Comparison of ENCODE assay signal across 8 mouse cellular contexts in the genomic region with DNA sequence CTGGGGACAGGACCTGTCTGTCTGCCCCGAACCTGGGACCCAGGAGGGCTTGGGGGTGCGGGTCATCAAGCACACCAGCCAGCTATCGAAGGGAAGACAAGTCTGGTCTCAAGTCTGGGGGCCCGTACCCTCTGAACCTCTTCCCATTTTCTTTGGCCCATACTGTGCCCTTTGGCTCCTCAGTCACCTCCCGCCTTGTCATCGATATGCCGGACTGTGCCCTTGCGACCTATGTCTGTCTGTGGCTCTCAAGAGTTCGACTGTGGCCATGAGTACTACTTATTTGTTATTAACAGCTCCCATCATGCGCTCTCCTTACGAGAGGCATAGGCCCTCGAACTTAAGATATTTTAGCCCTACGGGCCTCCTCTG. TPM values are rescaled to one million over a fixed set of nuclear protein-coding genes. Genes with fewer than 3 reads are reported as not detected.
DNase-seq lines count a peak whose midpoint lies in the region; ATAC-seq and TF ChIP-seq lines count a peak whose summit lies in the region.

No protein-coding gene starts in this region.

- DNase-seq in heart, adult 18-20 months: no peak
- no peak for DNase-seq in G1E (ENCODE audit: low spot score)
- DNase-seq in hindbrain, embryonic 10.5 days (ENCODE audit: low spot score): no peak
- no peak for DNase-seq in embryo, embryonic 10.5 days (ENCODE audit: low spot score)
- no peak for DNase-seq in ovary, postnatal 10 days (ENCODE audit: low spot score)
- no peak for DNase-seq in spleen, adult 12 weeks (ENCODE audit: low spot score)

- 13% methylated on average over 13 of the region's 13 CpGs for WGBS in heart, embryonic 11.5 days (ENCODE audit: insufficient replicate concordance)
- 22% methylated on average over 13 of the region's 13 CpGs for WGBS in hindbrain, embryonic 10.5 days
- 18% methylated on average over 12 of the region's 13 CpGs for WGBS in macrophage (ENCODE audit: missing documents)

- peaks cover 4% of the 10 kb centered on the region; the same call in 1 of the 2 replicates for H3K4me1 ChIP-seq in heart, embryonic 11.5 days (ENCODE audit: control insufficient read depth, insufficient read depth, low read length)
- H3K4me1 ChIP-seq in G1E (ENCODE audit: insufficient read depth, low read depth, low read length): peaks cover 51% of the 10 kb centered on the region
- H3K4me1 ChIP-seq in hindbrain, embryonic 10.5 days (replicated peaks): peaks cover 15% of the 10 kb centered on the region

- no peaks in the 10 kb centered on the region for H3K27me3 ChIP-seq in heart, embryonic 11.5 days (ENCODE audit: control insufficient read depth, insufficient read depth, low read length)
- H3K27me3 ChIP-seq in G1E (ENCODE audit: insufficient read depth, low read length): no peaks in the 10 kb centered on the region
- no peaks in the 10 kb centered on the region for H3K27me3 ChIP-seq in hindbrain, embryonic 10.5 days (ENCODE audit: insufficient read depth, poor library complexity, severe bottlenecking)

- H3K27ac ChIP-seq in heart, embryonic 11.5 days (ENCODE audit: low read depth, low read length): no peak overlapping the region
- peak overlapping the region; percentile 87 for H3K27ac ChIP-seq in hindbrain, embryonic 10.5 days
- H3K27ac ChIP-seq in macrophage: peak overlapping the region; percentile 71

- H3K9ac ChIP-seq in heart, embryonic 11.5 days (ENCODE audit: low read depth, low read length): peak overlapping the region; percentile 78

- no peaks in the 10 kb centered on the region for H3K9me3 ChIP-seq in heart, embryonic 11.5 days (replicated peaks; ENCODE audit: control insufficient read depth, low read length)
- H3K9me3 ChIP-seq in G1E (replicated peaks): no peaks in the 10 kb centered on the region
- no peaks in the 10 kb centered on the region for H3K9me3 ChIP-seq in hindbrain, embryonic 10.5 days

- peak overlapping the region; percentile 91 for H3K4me2 ChIP-seq in heart, embryonic 11.5 days

- H3K79me2 ChIP-seq in macrophage (ENCODE audit: inconsistent target): peaks cover 48% of the 10 kb centered on the region

- no peaks in the 10 kb centered on the region for H3K36me3 ChIP-seq in heart, embryonic 11.5 days (ENCODE audit: control insufficient read depth, insufficient read depth, low read length)
- H3K36me3 ChIP-seq in G1E (replicated peaks) (peaks cover 37% of the 10 kb centered on the region), macrophage (ENCODE audit: inconsistent target) (no peaks in the 10 kb centered on the region)
- no peaks in the 10 kb centered on the region for H3K36me3 ChIP-seq in hindbrain, embryonic 10.5 days

- H3K4me3 ChIP-seq in heart, embryonic 11.5 days (ENCODE audit: low read depth, low read length): peak overlapping the region; percentile 81
- H3K4me3 ChIP-seq in G1E (ENCODE audit: low read depth, low read length) (peak overlapping the region; percentile 89), macrophage (ENCODE audit: inconsistent target) (peak overlapping the region; percentile 90)
- H3K4me3 ChIP-seq in hindbrain, embryonic 10.5 days: peak overlapping the region; percentile 63

- ATAC-seq in heart, embryonic 11.5 days (replicated peaks; ENCODE audit: insufficient number of reproducible peaks, low FRiP score, low TSS enrichment): no peak
- ATAC-seq in G1E (ENCODE audit: extremely low read depth, insufficient number of reproducible peaks, low FRiP score, poor library complexity, severe bottlenecking): no peak

- TF ChIP-seq CTCF in G1E (IDR thresholded peaks at IDR 0.05; ENCODE audit: low read depth, low read length): no peak

RNA-seq across cellular contexts. Expression of a gene that starts 0.6 kb away (rescaled TPM):
- 35.5 and 41.1 TPM in 2 replicates for polyA plus RNA-seq in heart, embryonic 11.5 days (2014; fragmentation: Nextera tagmentation; extraction: Ambion mirVana)
- total RNA-seq in heart, adult 18-20 months (2021): 10 to 100 TPM; 37.3 to 38.3 TPM
- total RNA-seq in G1E (2014; fragmentation: Nextera tagmentation) (108 and 198 TPM in 2 replicates), G1E (2017) (95.7 and 101 TPM in 2 replicates)
- polyA plus RNA-seq in G1E (2012) (123 and 147 TPM in 2 replicates), macrophage (2018) (42.1 to 61.4 TPM (median 45.7 TPM) in 3 replicates)
- 39.6 and 43.6 TPM in 2 replicates for polyA plus RNA-seq in hindbrain, embryonic 10.5 days (2016; fragmentation: Nextera tagmentation; extraction: Ambion mirVana)
- total RNA-seq in macrophage (2018; cell fraction: chromatin; rRNA removed): 10 to 100 TPM in 24 of 26 experiments, 1 to 10 TPM in 2; 7.3 to 49.7 (median 38.8) TPM
- 10 to 100 TPM; 32.8 to 58.9 (median 44.1) TPM for total RNA-seq in macrophage (2018; cell fraction: cytosol; rRNA removed)
- total RNA-seq in macrophage (2018; cell fraction: nucleus; rRNA removed): 10 to 100 TPM; 23.3 to 80.9 (median 51.6) TPM

RNA-seq across cellular contexts. Expression of a gene that starts 27.5 kb away (rescaled TPM):
- polyA plus RNA-seq in heart, embryonic 11.5 days (2014; fragmentation: Nextera tagmentation; extraction: Ambion mirVana): not detected in 2 replicates
- total RNA-seq in heart, adult 18-20 months (2021): under 1 TPM; 0.57 to 0.90 TPM
- not detected in 2 replicates for total RNA-seq in G1E (2014; fragmentation: Nextera tagmentation)
- 0.05 and 0.12 TPM in 2 replicates for total RNA-seq in G1E (2017)
- polyA plus RNA-seq in G1E (2012): not detected in 2 replicates
- not detected in 2 replicates for polyA plus RNA-seq in hindbrain, embryonic 10.5 days (2016; fragmentation: Nextera tagmentation; extraction: Ambion mirVana)
- under 1 TPM in 13 of 26 experiments, not detected in 13; 0.26 to 0.75 (median 0.34) TPM for total RNA-seq in macrophage (2018; cell fraction: chromatin; rRNA removed)
- total RNA-seq in macrophage (2018; cell fraction: cytosol; rRNA removed): under 1 TPM in 6 of 26 experiments, not detected in 20; 0.04 to 0.11 (median 0.07) TPM
- total RNA-seq in macrophage (2018; cell fraction: nucleus; rRNA removed): 1 to 10 TPM in 1 of 26 experiments, under 1 TPM in 10, not detected in 15; 0.17 to 1.2 (median 0.24) TPM
- polyA plus RNA-seq in macrophage (2018): not detected in 3 replicates

RNA-seq across cellular contexts. Expression of a gene that starts 48.6 kb away (rescaled TPM):
- polyA plus RNA-seq in heart, embryonic 11.5 days (2014; fragmentation: Nextera tagmentation; extraction: Ambion mirVana): 139 and 148 TPM in 2 replicates
- 10 to 100 TPM; 78.1 to 80.8 TPM for total RNA-seq in heart, adult 18-20 months (2021)
- 117 and 120 TPM in 2 replicates for total RNA-seq in G1E (2014; fragmentation: Nextera tagmentation)
- total RNA-seq in G1E (2017): 228 and 262 TPM in 2 replicates
- polyA plus RNA-seq in G1E (2012): 254 and 287 TPM in 2 replicates
- 215 and 232 TPM in 2 replicates for polyA plus RNA-seq in hindbrain, embryonic 10.5 days (2016; fragmentation: Nextera tagmentation; extraction: Ambion mirVana)
- total RNA-seq in macrophage (2018; cell fraction: chromatin; rRNA removed): 10 to 100 TPM; 11.1 to 60.8 (median 35.7) TPM
- total RNA-seq in macrophage (2018; cell fraction: cytosol; rRNA removed): 10 to 100 TPM; 30.5 to 51.4 (median 41.6) TPM
- 10 to 100 TPM; 15.4 to 73.7 (median 34.2) TPM for total RNA-seq in macrophage (2018; cell fraction: nucleus; rRNA removed)
- 27.4 to 82.6 TPM (median 54.2 TPM) in 3 replicates for polyA plus RNA-seq in macrophage (2018)

RNA-seq across cellular contexts. Expression of a gene that starts 48.7 kb away (rescaled TPM):
- polyA plus RNA-seq in heart, embryonic 11.5 days (2014; fragmentation: Nextera tagmentation; extraction: Ambion mirVana): 335 and 336 TPM in 2 replicates
- total RNA-seq in heart, adult 18-20 months (2021): 100 to 1,000 TPM; 277 to 319 TPM
- total RNA-seq in G1E (2014; fragmentation: Nextera tagmentation) (325 and 378 TPM in 2 replicates), G1E (2017) (432 and 434 TPM in 2 replicates)
- polyA plus RNA-seq in G1E (2012) (465 and 565 TPM in 2 replicates), macrophage (2018) (84.2 to 177 TPM (median 93.5 TPM) in 3 replicates)
- polyA plus RNA-seq in hindbrain, embryonic 10.5 days (2016; fragmentation: Nextera tagmentation; extraction: Ambion mirVana): 410 and 445 TPM in 2 replicates
- total RNA-seq in macrophage (2018; cell fraction: chromatin; rRNA removed): 100 to 1,000 TPM in 1 of 26 experiments, 10 to 100 TPM in 25; 11.3 to 119 (median 57.5) TPM
- 100 to 1,000 TPM in 18 of 26 experiments, 10 to 100 TPM in 8; 83.7 to 131 (median 112) TPM for total RNA-seq in macrophage (2018; cell fraction: cytosol; rRNA removed)
- total RNA-seq in macrophage (2018; cell fraction: nucleus; rRNA removed): 100 to 1,000 TPM in 1 of 26 experiments, 10 to 100 TPM in 25; 24.0 to 112 (median 50.6) TPM
